Mouse (Mus musculus) liver, embryonic 14.5 days (tissue): ENCODE results near the gene Psmb7.

Experiments used
- CTCF ChIP-seq: IDR thresholded peaks from 2 replicates; pipeline ENCODE4 v1.5.1; 2016; ENCODE audit warnings: antibody characterized with exemption, low read depth, control low read depth
- EP300 ChIP-seq: IDR thresholded peaks from 2 replicates; pipeline ENCODE4 v1.6.1; 2016; ENCODE audit warnings: antibody characterized with exemption, low read depth

GRCm38 (mm10) chr2:38658338-38658836 is 14.5 kb upstream of the Psmb7 start:
- TF ChIP-seq EP300 (no peak), CTCF (peak; percentile 79)
